ENCODE assay signal across 18 mouse cellular contexts in the genomic region with DNA sequence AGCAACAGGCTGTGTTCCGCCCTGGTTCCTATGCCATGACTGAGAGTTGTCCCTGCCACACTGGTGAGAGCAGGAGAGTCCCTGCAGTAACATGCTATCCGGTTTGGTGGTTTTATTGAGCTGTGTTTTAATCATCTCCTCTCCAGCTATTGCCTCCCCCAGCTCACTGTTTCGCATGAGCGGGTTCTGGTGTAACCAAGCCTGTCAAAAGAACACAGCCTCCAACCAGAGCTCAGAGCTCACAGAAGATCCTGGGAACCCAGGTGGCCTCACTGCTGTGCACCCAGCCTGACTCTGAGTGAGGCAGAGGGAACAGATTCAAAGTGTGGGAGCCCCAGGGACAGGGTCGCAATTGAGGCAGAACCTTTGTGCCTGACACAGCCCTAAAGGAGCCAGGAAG. TPM values are rescaled to one million over a fixed set of nuclear protein-coding genes. Genes with fewer than 3 reads are reported as not detected.
DNase-seq lines count a peak whose midpoint lies in the region; ATAC-seq and TF ChIP-seq lines count a peak whose summit lies in the region.
"Had no signal": no experiment of that assay in that cellular context is flagged by ENCODE, and none has a peak within 500 bp of the region (broad histone marks: within the 10 kb centered on the region; RNA-seq: fewer than 3 reads in every experiment).

No protein-coding gene starts in this region.

- no peaks in the 10 kb centered on the region for H3K27me3 ChIP-seq in hindbrain, embryonic 10.5 days (ENCODE audit: insufficient read depth, poor library complexity, severe bottlenecking)
- no peaks in the 10 kb centered on the region for H3K27me3 ChIP-seq in hindbrain, embryonic 14.5 days (ENCODE audit: control insufficient read depth, insufficient read depth, low read length)
- no peaks in the 10 kb centered on the region for H3K27me3 ChIP-seq in neural tube, embryonic 13.5 days
- H3K27me3 ChIP-seq in intestine, postnatal 0 days (replicated peaks; ENCODE audit: control insufficient read depth, insufficient read depth, low read length) = no peaks in the 10 kb centered on the region
- H3K27me3 ChIP-seq: limb, embryonic 13.5 days had no signal

- no peak for TF ChIP-seq CTCF in left cerebral cortex, adult 2 months (IDR thresholded peaks at IDR 0.05)
- TF ChIP-seq CTCF in intestine, postnatal 0 days (IDR thresholded peaks at IDR 0.05; ENCODE audit: low read depth) = no peak

- no peak overlapping the region for H3K4me2 ChIP-seq in hindbrain, embryonic 14.5 days (replicated peaks)
- no peak overlapping the region for H3K4me2 ChIP-seq in neural tube, embryonic 13.5 days
- H3K4me2 ChIP-seq in intestine, postnatal 0 days (replicated peaks; ENCODE audit: low read depth) = no peak overlapping the region
- H3K4me2 ChIP-seq: limb, embryonic 13.5 days had no signal

- H3K9me3 ChIP-seq in hindbrain, embryonic 10.5 days = no peaks in the 10 kb centered on the region
- no peaks in the 10 kb centered on the region for H3K9me3 ChIP-seq in hindbrain, embryonic 14.5 days (ENCODE audit: control insufficient read depth, low read length)
- no peaks in the 10 kb centered on the region for H3K9me3 ChIP-seq in neural tube, embryonic 13.5 days
- H3K9me3 ChIP-seq in intestine, postnatal 0 days (ENCODE audit: control insufficient read depth) = no peaks in the 10 kb centered on the region
- H3K9me3 ChIP-seq: G1E; limb, embryonic 13.5 days had no signal

- peaks cover 97% of the 10 kb centered on the region for H3K36me3 ChIP-seq in hindbrain, embryonic 10.5 days
- H3K36me3 ChIP-seq in hindbrain, embryonic 14.5 days (replicated peaks; ENCODE audit: control insufficient read depth, insufficient read depth) = peaks cover 83% of the 10 kb centered on the region
- H3K36me3 ChIP-seq in neural tube, embryonic 13.5 days = peaks cover 91% of the 10 kb centered on the region
- H3K36me3 ChIP-seq in intestine, postnatal 0 days (ENCODE audit: control insufficient read depth, insufficient read depth) = peaks cover 70% of the 10 kb centered on the region

- H3K9ac ChIP-seq in hindbrain, embryonic 14.5 days = no peak overlapping the region
- H3K9ac ChIP-seq in neural tube, embryonic 13.5 days = no peak overlapping the region
- no peak overlapping the region for H3K9ac ChIP-seq in intestine, postnatal 0 days (ENCODE audit: low read depth, low read length)
- H3K9ac ChIP-seq: limb, embryonic 13.5 days; liver, postnatal 0 days had no signal

- DNase-seq in hindbrain, embryonic 10.5 days (ENCODE audit: low spot score) = no peak
- no peak for DNase-seq in hindbrain, embryonic 14.5 days (ENCODE audit: low spot score)
- peak; percentile 59 for DNase-seq in brain, adult 2 months (ENCODE audit: low read depth, low spot score)
- peak; percentile 46 to 57 for DNase-seq in kidney, adult 8-10 months
- no peak for DNase-seq in left cerebral cortex, adult 2 months (ENCODE audit: extremely low spot score in 1 of 2, low spot score in 2 of 2)
- DNase-seq in cerebellum, adult 9-11 months = no peak
- DNase-seq: B cell, adult 2 months; cerebellum, adult 11-12 months; heart, adult 18-20 months; heart, postnatal 14 days; liver, postnatal 0 days; right cerebral cortex, adult 18-20 months; thymus, adult 2 months had no signal

- no peak overlapping the region for H3K4me3 ChIP-seq in hindbrain, embryonic 10.5 days
- H3K4me3 ChIP-seq in hindbrain, embryonic 14.5 days (replicated peaks; ENCODE audit: low read length) = no peak overlapping the region
- no peak overlapping the region for H3K4me3 ChIP-seq in neural tube, embryonic 13.5 days
- no peak overlapping the region for H3K4me3 ChIP-seq in left cerebral cortex, adult 2 months
- H3K4me3 ChIP-seq in intestine, postnatal 0 days (ENCODE audit: low read depth, low read length) = no peak overlapping the region
- H3K4me3 ChIP-seq: limb, embryonic 13.5 days; myocyte had no signal

- intact Hi-C loops in left cerebral cortex, adult 2 months (cut with DNase I) = no loop called here

- 80% methylated on average over 5 of the region's 5 CpGs for WGBS in hindbrain, embryonic 10.5 days
- 70% methylated on average over 5 of the region's 5 CpGs for WGBS in hindbrain, embryonic 14.5 days
- WGBS in neural tube, embryonic 13.5 days = 73% methylated on average over 5 of the region's 5 CpGs
- 94% methylated on average over 5 of the region's 5 CpGs for WGBS in intestine, postnatal 0 days

- H3K27ac ChIP-seq in hindbrain, embryonic 10.5 days = peak overlapping the region; percentile 12; the same call in 1 of the 2 replicates
- no peak overlapping the region; the same call in 1 of the 2 replicates for H3K27ac ChIP-seq in hindbrain, embryonic 14.5 days
- 0 out of 2 replicates have a peak overlapping the region, but pooled peaks have one; percentile 18 for H3K27ac ChIP-seq in neural tube, embryonic 13.5 days (replicated peaks)
- no peak overlapping the region for H3K27ac ChIP-seq in left cerebral cortex, adult 2 months
- no peak overlapping the region for H3K27ac ChIP-seq in intestine, postnatal 0 days (ENCODE audit: low read depth, low read length)
- H3K27ac ChIP-seq: limb, embryonic 13.5 days had no signal

- peaks cover 32% of the 10 kb centered on the region for H3K4me1 ChIP-seq in hindbrain, embryonic 10.5 days (replicated peaks)
- H3K4me1 ChIP-seq in hindbrain, embryonic 14.5 days (replicated peaks; ENCODE audit: control insufficient read depth, insufficient read depth, low read length) = peaks cover 19% of the 10 kb centered on the region; the same call in 1 of the 2 replicates
- peaks cover 60% of the 10 kb centered on the region for H3K4me1 ChIP-seq in neural tube, embryonic 13.5 days (replicated peaks)
- no peaks in the 10 kb centered on the region for H3K4me1 ChIP-seq in intestine, postnatal 0 days (replicated peaks; ENCODE audit: control insufficient read depth, insufficient read depth, low read length)
- H3K4me1 ChIP-seq: limb, embryonic 13.5 days had no signal

- ATAC-seq in hindbrain, embryonic 14.5 days (ENCODE audit: low FRiP score) = no peak
- ATAC-seq in neural tube, embryonic 13.5 days (ENCODE audit: low read depth) = 0 out of 2 replicates have a peak, but pooled peaks have one; percentile 9
- no peak for ATAC-seq in intestine, postnatal 0 days
- ATAC-seq: liver, postnatal 0 days had no signal

RNA-seq across cellular contexts. Expression of gene Kdm4b, which starts 55.3 kb away (rescaled TPM):
- polyA plus RNA-seq in hindbrain, embryonic 10.5 days (2016; fragmentation: Nextera tagmentation; extraction: Ambion mirVana) = 51.5 and 65.8 TPM in 2 replicates
- 62.2 and 64.3 TPM in 2 replicates for polyA plus RNA-seq in hindbrain, embryonic 14.5 days (2014; fragmentation: Nextera tagmentation; extraction: Ambion mirVana)
- polyA plus RNA-seq in neural tube, embryonic 13.5 days (2015; fragmentation: Nextera tagmentation; extraction: Ambion mirVana) = 72.1 and 77.9 TPM in 2 replicates
- 10 to 100 TPM; 66.2 to 71.8 TPM for total RNA-seq in left cerebral cortex, adult 2 months (2021)
- 8.1 TPM in 2 replicates for polyA plus RNA-seq in intestine, postnatal 0 days (2015; fragmentation: Nextera tagmentation; extraction: Ambion mirVana)

Comparison
In these comparisons a context has a peak if more than half of its experiments do, and no peak if none do; other contexts are left out.
1. H3K27ac ChIP-seq: peak in hindbrain, embryonic 10.5 days (single experiment) and neural tube, embryonic 13.5 days (single experiment); none in hindbrain, embryonic 14.5 days (single experiment), left cerebral cortex, adult 2 months (single experiment) and intestine, postnatal 0 days (single experiment).
2. DNase-seq: peak in brain, adult 2 months (single experiment) and kidney, adult 8-10 months (2 of 2); none in hindbrain, embryonic 10.5 days (single experiment), hindbrain, embryonic 14.5 days (single experiment), left cerebral cortex, adult 2 months (0 of 2) and cerebellum, adult 9-11 months (single experiment).